Mouse (Mus musculus) MEL (cell line): ENCODE data around the gene Cfap157. TPM values are rescaled to one million over a fixed set of nuclear protein-coding genes. Genes with fewer than 3 reads are reported as not detected.

ENCODE experiments used
- DNase-seq: peaks from one replicate; pipeline ENCODE4 v3.0.0; 2011; ENCODE audit warnings: low read depth, low spot score
- H3K27ac ChIP-seq: 2 replicates; pipeline ENCODE4 v1.5.1; 2012; ENCODE audit warnings: low read depth, mild to moderate bottlenecking, control low read depth, low read length, moderate library complexity; ENCODE audit not compliant: control insufficient read depth
- H3K27me3 ChIP-seq, 2 experiments: fragments of 150-350 bp in 1 of 2; sonication (generic) in 1 of 2; 2 replicates each; pipeline ENCODE4 v1.6.1; 2012; ENCODE audit warnings: low read length in 2 of 2, mild to moderate bottlenecking in 2 of 2, improper control_type of control experiment in 1 of 2, moderate library complexity in 1 of 2; ENCODE audit not compliant: insufficient read depth in 2 of 2, control insufficient read depth in 1 of 2
- H3K36me3 ChIP-seq, 2 experiments: 2 replicates each; pipeline ENCODE4 v1.6.1; 2012 to 2014; ENCODE audit warnings: low read length in 2 of 2, improper control_type of control experiment in 1 of 2, inconsistent platforms in 1 of 2, mild to moderate bottlenecking in 1 of 2; ENCODE audit not compliant: insufficient read depth in 2 of 2, control insufficient read depth in 1 of 2
- H3K4me1 ChIP-seq, 2 experiments: fragments of 150-350 bp in 1 of 2; sonication (generic) in 1 of 2; 2 replicates each; pipeline ENCODE4 v1.6.1; 2012; ENCODE audit warnings: low read length in 2 of 2, improper control_type of control experiment in 1 of 2, mild to moderate bottlenecking in 1 of 2; ENCODE audit not compliant: insufficient read depth in 2 of 2, control insufficient read depth in 1 of 2
- H3K4me3 ChIP-seq, 2 experiments: fragments of 150-350 bp in 1 of 2; sonication (generic) in 1 of 2; 2 replicates each; pipeline ENCODE4 v1.5.1; 2012; ENCODE audit warnings: low read depth in 2 of 2, low read length in 2 of 2, mild to moderate bottlenecking in 2 of 2, moderate library complexity in 2 of 2, control low read depth in 1 of 2, improper control_type of control experiment in 1 of 2; ENCODE audit not compliant: control insufficient read depth in 1 of 2, insufficient read depth in 1 of 2
- H3K79me2 ChIP-seq: 2 replicates; pipeline ENCODE4 v1.6.1; 2012; ENCODE audit warnings: mild to moderate bottlenecking, low read length, moderate library complexity; ENCODE audit not compliant: control insufficient read depth, poor library complexity, insufficient read depth
- H3K9ac ChIP-seq: 2 replicates; pipeline ENCODE4 v1.6.1; 2012; ENCODE audit warnings: low read depth, mild to moderate bottlenecking, control low read depth, low read length, moderate library complexity; ENCODE audit not compliant: control insufficient read depth, poor library complexity, severe bottlenecking
- H3K9me3 ChIP-seq: fragments of 150-350 bp; sonication (generic); replicated peaks from 2 replicates; pipeline ENCODE4 v1.6.1; 2012; ENCODE audit warnings: mild to moderate bottlenecking, low read length, improper control_type of control experiment, moderate library complexity; ENCODE audit not compliant: insufficient read depth
- BHLHE40 ChIP-seq: IDR thresholded peaks from 2 replicates; pipeline ENCODE4 v1.6.1; 2012; ENCODE audit warnings: low read depth, mild to moderate bottlenecking, inconsistent platforms, low read length, improper control_type of control experiment, borderline replicate concordance
- E2F4 ChIP-seq: IDR thresholded peaks from 2 replicates; pipeline ENCODE4 v1.6.1; 2011; ENCODE audit warnings: low read depth, low read length, improper control_type of control experiment, borderline replicate concordance
- ETS1 ChIP-seq: IDR thresholded peaks from 2 replicates; pipeline ENCODE4 v1.6.1; 2012; ENCODE audit warnings: low read depth, mild to moderate bottlenecking, inconsistent platforms, low read length, improper control_type of control experiment, moderate library complexity
- GABPA ChIP-seq: IDR thresholded peaks from 2 replicates; pipeline ENCODE4 v1.6.1; 2012; ENCODE audit warnings: low read depth, mild to moderate bottlenecking, inconsistent platforms, low read length, improper control_type of control experiment, moderate library complexity
- GATA1 ChIP-seq: IDR thresholded peaks from 2 replicates; pipeline ENCODE4 v1.6.1; 2011; ENCODE audit warnings: low read depth, low read length, improper control_type of control experiment
- HCFC1 ChIP-seq: IDR thresholded peaks from 2 replicates; pipeline ENCODE4 v1.6.1; 2012; ENCODE audit warnings: low read depth, mild to moderate bottlenecking, inconsistent platforms, low read length, improper control_type of control experiment, moderate library complexity
- KAT2A ChIP-seq: conservative IDR thresholded peaks from 2 replicates; pipeline ENCODE4 v1.6.1; 2012; ENCODE audit warnings: low read depth, low read length, improper control_type of control experiment, inconsistent platforms
- MAX ChIP-seq: IDR thresholded peaks from 2 replicates; pipeline ENCODE4 v1.6.1; 2011; ENCODE audit warnings: low read length, improper control_type of control experiment
- MEF2A ChIP-seq: IDR thresholded peaks from 2 replicates; pipeline ENCODE4 v1.6.1; 2014; ENCODE audit warnings: low read depth, mild to moderate bottlenecking, inconsistent platforms, low read length, improper control_type of control experiment; ENCODE audit not compliant: poor library complexity, insufficient replicate concordance, severe bottlenecking; ENCODE audit errors: extremely low read depth
- MYB ChIP-seq: IDR thresholded peaks from 2 replicates; pipeline ENCODE4 v1.6.1; 2011; ENCODE audit warnings: mild to moderate bottlenecking, low read depth, low read length, improper control_type of control experiment
- POLR2A ChIP-seq, 2 experiments: IDR thresholded peaks; 2 replicates each; pipeline ENCODE4 v1.6.1; 2011 to 2012; ENCODE audit warnings: low read length in 2 of 2, mild to moderate bottlenecking in 2 of 2, control low read depth in 1 of 2, improper control_type of control experiment in 1 of 2, low read depth in 1 of 2, moderate library complexity in 1 of 2; ENCODE audit not compliant: control insufficient read depth in 1 of 2, insufficient read depth in 1 of 2, poor library complexity in 1 of 2
- RAD21 ChIP-seq: IDR thresholded peaks from 2 replicates; pipeline ENCODE4 v1.6.1; 2011; ENCODE audit warnings: mild to moderate bottlenecking, low read depth, low read length, improper control_type of control experiment
- SIN3A ChIP-seq: IDR thresholded peaks from 2 replicates; pipeline ENCODE4 v1.6.1; 2012; ENCODE audit warnings: low read length, improper control_type of control experiment, inconsistent platforms
- TAL1 ChIP-seq: IDR thresholded peaks from 2 replicates; pipeline ENCODE4 v1.6.1; 2012; ENCODE audit warnings: mild to moderate bottlenecking, inconsistent platforms, low read length, moderate library complexity, mixed read lengths
- TBP ChIP-seq: IDR thresholded peaks from 2 replicates; pipeline ENCODE4 v1.8.0; 2011; ENCODE audit warnings: low read depth, low read length, improper control_type of control experiment
- TCF12 ChIP-seq: IDR thresholded peaks from 2 replicates; pipeline ENCODE4 v1.6.1; 2014; ENCODE audit warnings: low read depth, mild to moderate bottlenecking, inconsistent platforms, low read length, improper control_type of control experiment, moderate library complexity
- UBTF ChIP-seq: IDR thresholded peaks from 2 replicates; pipeline ENCODE4 v1.6.1; 2012; ENCODE audit warnings: low read depth, mild to moderate bottlenecking, inconsistent platforms, low read length, improper control_type of control experiment, moderate library complexity, borderline replicate concordance; ENCODE audit not compliant: insufficient read depth
- USF1 ChIP-seq: IDR thresholded peaks from 2 replicates; pipeline ENCODE4 v1.6.1; 2014; ENCODE audit warnings: low read depth, mild to moderate bottlenecking, inconsistent platforms, low read length, improper control_type of control experiment, moderate library complexity
- ZC3H11A ChIP-seq: IDR thresholded peaks from 2 replicates; pipeline ENCODE4 v1.6.1; 2012; ENCODE audit warnings: low read depth, mild to moderate bottlenecking, inconsistent platforms, low read length, improper control_type of control experiment
- ZMIZ1 ChIP-seq: IDR thresholded peaks from 2 replicates; pipeline ENCODE4 v1.6.1; 2012; ENCODE audit warnings: low read depth, mild to moderate bottlenecking, inconsistent platforms, low read length, improper control_type of control experiment, moderate library complexity
- polyA plus RNA-seq, 2 experiments: library from polyadenylated mRNA; stranded (reverse) in 1 of 2; unstranded in 1 of 2; fragments of >175 nt in 1 of 2; fragments of >200 nt in 1 of 2; gene quantifications; 2 replicates each; pipeline versions ENCODE4 v1.2.1 to v1.2.4; 2012; ENCODE audit warnings: low replicate concordance in 2 of 2, low read depth in 1 of 2; ENCODE audit not compliant: insufficient read length in 2 of 2, insufficient read depth in 1 of 2, missing spikeins in 1 of 2
- total RNA-seq: library from RNA; depleted of rRNA; stranded (reverse); fragments of 300-350 nt; gene quantifications from 2 replicates; pipeline ENCODE4 v1.2.3, GENCODE M21; 2012

The Cfap157 gene
- total and polyA plus RNA-seq, 3 experiments, result 0.12 to 2.3 TPM; not detected in 1

GRCm38 (mm10) chr2:32734933-32735332 is 49.3 kb downstream of the Cfap157 start:
- no peaks in the 10 kb centered on the region for H3K4me1 ChIP-seq
- no peaks in the 10 kb centered on the region for H3K9me3 ChIP-seq
- H3K27ac ChIP-seq, result no peak overlapping the region

GRCm38 (mm10) chr2:32734480-32734879 is 49.7 kb downstream of the Cfap157 start:
- TF ChIP-seq TCF12, result no peak
- no peak for TF ChIP-seq ZC3H11A
- no peak for TF ChIP-seq TAL1
- TF ChIP-seq MYB, result no peak
- Histone ChIP-seq H3K4me3 (no peak overlapping the region), H3K4me1 (no peaks in the 10 kb centered on the region), H3K27ac (no peak overlapping the region), H3K27me3 (peaks cover 0 to 3% of the 10 kb centered on the region in 2 experiments; a peak in 2 of 4 replicates), H3K79me2 (no peaks in the 10 kb centered on the region), H3K9ac (no peak overlapping the region), H3K36me3 (no peaks in the 10 kb centered on the region), H3K9me3 (no peaks in the 10 kb centered on the region)
- DNase-seq, result no peak

More at GRCm38 (mm10) chr2:32734933-32735332, 49.3 kb downstream of the Cfap157 start:
- no peak for DNase-seq
- no peaks in the 10 kb centered on the region for H3K79me2 ChIP-seq
- H3K27me3 ChIP-seq, result peaks cover 0 to 3% of the 10 kb centered on the region in 2 experiments; a peak in 2 of 4 replicates
- H3K36me3 ChIP-seq, result no peaks in the 10 kb centered on the region
- no peak overlapping the region for H3K9ac ChIP-seq
- H3K4me3 ChIP-seq, result no peak overlapping the region
- no peak for TF ChIP-seq TBP
- no peak for TF ChIP-seq SIN3A
- TF ChIP-seq ETS1, result no peak
- no peak for TF ChIP-seq HCFC1
- no peak for TF ChIP-seq MYB
- TF ChIP-seq POLR2A (IDR thresholded peaks at IDR 0.05; ENCODE audit: control insufficient read depth in 1 of 2, insufficient read depth in 1 of 2, low read depth in 1 of 2, low read length in 2 of 2, poor library complexity in 1 of 2), result no peak
- TF ChIP-seq MEF2A, result no peak
- TF ChIP-seq GABPA, result no peak
- no peak for TF ChIP-seq RAD21
- TF ChIP-seq E2F4, result no peak
- no peak for TF ChIP-seq UBTF
- TF ChIP-seq KAT2A, result no peak
- TF ChIP-seq BHLHE40, result no peak
- TF ChIP-seq MAX, result no peak
- no peak for TF ChIP-seq ZMIZ1
- no peak for TF ChIP-seq GATA1
- TF ChIP-seq USF1, result no peak
